ENCODE assay signal across 12 mouse cellular contexts in the genomic region with DNA sequence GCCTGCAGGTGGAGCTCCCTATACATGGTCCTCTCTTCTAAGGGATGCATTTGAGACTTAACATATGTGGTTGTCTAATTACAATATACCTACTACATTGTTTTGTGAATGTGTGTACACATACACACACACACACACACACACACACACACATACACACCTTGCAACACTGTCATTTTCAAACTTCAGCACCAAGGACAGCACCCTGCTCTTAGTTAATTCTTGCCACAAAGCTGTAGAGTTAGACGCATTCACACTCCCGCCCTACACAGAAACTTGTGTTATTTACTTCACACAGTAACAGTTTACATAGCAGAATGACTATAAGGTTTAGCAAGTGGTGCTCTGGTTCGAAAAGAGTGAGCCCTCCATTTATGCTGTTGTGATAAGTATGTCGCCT.
DNase-seq lines count a peak whose midpoint lies in the region; ATAC-seq and TF ChIP-seq lines count a peak whose summit lies in the region.
"Had no signal": no experiment of that assay in that cellular context is flagged by ENCODE, and none has a peak within 500 bp of the region (broad histone marks: within the 10 kb centered on the region; RNA-seq: fewer than 3 reads in every experiment).

No protein-coding gene starts in this region.

- TF ChIP-seq CTCF in kidney, adult 2 months (conservative IDR thresholded peaks at IDR 0.05; ENCODE audit: insufficient read depth, insufficient read length, low read depth, low read length), result no peak
- no peak for TF ChIP-seq CTCF in left cerebral cortex, adult 2 months (IDR thresholded peaks at IDR 0.05)

- no peaks in the 10 kb centered on the region for H3K36me3 ChIP-seq in kidney, adult 2 months (ENCODE audit: control insufficient read depth, insufficient read depth, low read length)
- H3K36me3 ChIP-seq in kidney, embryonic 14.5 days (ENCODE audit: control insufficient read depth, insufficient read depth, low read length), result no peaks in the 10 kb centered on the region
- H3K36me3 ChIP-seq in heart, embryonic 12.5 days, result no peaks in the 10 kb centered on the region
- H3K36me3 ChIP-seq: midbrain, embryonic 12.5 days had no signal

- H3K4me3 ChIP-seq in kidney, adult 2 months (ENCODE audit: insufficient read depth, low read depth, low read length), result no peak overlapping the region
- H3K4me3 ChIP-seq in kidney, embryonic 14.5 days (ENCODE audit: low read length), result no peak overlapping the region
- no peak overlapping the region for H3K4me3 ChIP-seq in heart, embryonic 12.5 days
- H3K4me3 ChIP-seq in left cerebral cortex, adult 2 months, result no peak overlapping the region
- H3K4me3 ChIP-seq: midbrain, embryonic 12.5 days had no signal

- no peaks in the 10 kb centered on the region for H3K9me3 ChIP-seq in kidney, embryonic 14.5 days (ENCODE audit: control insufficient read depth, low read length)
- H3K9me3 ChIP-seq in heart, embryonic 12.5 days (replicated peaks), result no peaks in the 10 kb centered on the region
- H3K9me3 ChIP-seq: midbrain, embryonic 12.5 days had no signal

- ATAC-seq in kidney, embryonic 14.5 days (ENCODE audit: low FRiP score, low TSS enrichment), result no peak
- ATAC-seq in heart, embryonic 12.5 days (ENCODE audit: insufficient number of reproducible peaks, low FRiP score), result no peak

- no peaks in the 10 kb centered on the region for H3K27me3 ChIP-seq in kidney, adult 2 months (replicated peaks; ENCODE audit: control insufficient read depth, insufficient read depth, low read length)
- H3K27me3 ChIP-seq in kidney, embryonic 14.5 days (ENCODE audit: control insufficient read depth, insufficient read depth, low read length), result no peaks in the 10 kb centered on the region
- no peaks in the 10 kb centered on the region for H3K27me3 ChIP-seq in heart, embryonic 12.5 days (replicated peaks)
- H3K27me3 ChIP-seq: midbrain, embryonic 12.5 days had no signal

- 54% methylated on average over 4 of the region's 4 CpGs for WGBS in kidney, adult 2 months
- 62% methylated on average over 4 of the region's 4 CpGs for WGBS in kidney, embryonic 14.5 days
- WGBS in heart, embryonic 12.5 days, result 58% methylated on average over 4 of the region's 4 CpGs

- TF ChIP-seq POLR2A in kidney, adult 2 months (IDR thresholded peaks at IDR 0.05; ENCODE audit: low read depth, low read length), result no peak

- no peak overlapping the region for H3K9ac ChIP-seq in kidney, embryonic 14.5 days (ENCODE audit: low read depth, low read length)
- no peak overlapping the region for H3K9ac ChIP-seq in heart, embryonic 12.5 days
- H3K9ac ChIP-seq: midbrain, embryonic 12.5 days had no signal

- intact Hi-C loops in left cerebral cortex, adult 2 months (cut with DNase I), result loop anchor here (5.0 kb wide), 1 partner anchor 57 kb away; no protein-coding TSS in a partner anchor

- DNase-seq in kidney, adult 2 months, result peak; percentile 28
- peak; percentile 4 for DNase-seq in A20 (ENCODE audit: low read depth, low spot score)
- peak; percentile 20 for DNase-seq in WW6 (ENCODE audit: low read depth, low spot score)
- peak; percentile 41 to 68 for DNase-seq in kidney, postnatal 36 days
- no peak for DNase-seq in right cerebral cortex, postnatal 14 days
- no peak for DNase-seq in left cerebral cortex, adult 2 months (ENCODE audit: extremely low spot score in 1 of 2, low spot score in 2 of 2)
- DNase-seq: cerebellum, adult 8-10 months; right cerebral cortex, adult 18-20 months; thymus, postnatal 36 days had no signal

- H3K4me1 ChIP-seq in kidney, adult 2 months (ENCODE audit: control insufficient read depth, insufficient read depth, low read length), result no peaks in the 10 kb centered on the region
- H3K4me1 ChIP-seq in kidney, embryonic 14.5 days (ENCODE audit: control insufficient read depth, insufficient read depth, low read length), result no peaks in the 10 kb centered on the region
- no peaks in the 10 kb centered on the region for H3K4me1 ChIP-seq in heart, embryonic 12.5 days (replicated peaks)
- H3K4me1 ChIP-seq: midbrain, embryonic 12.5 days had no signal

- H3K27ac ChIP-seq in kidney, adult 2 months (ENCODE audit: insufficient read depth, low read depth, low read length), result no peak overlapping the region
- H3K27ac ChIP-seq in kidney, embryonic 14.5 days (ENCODE audit: low read depth, low read length), result no peak overlapping the region
- no peak overlapping the region for H3K27ac ChIP-seq in heart, embryonic 12.5 days (ENCODE audit: poor library complexity, severe bottlenecking)
- H3K27ac ChIP-seq in left cerebral cortex, adult 2 months, result no peak overlapping the region
- H3K27ac ChIP-seq: midbrain, embryonic 12.5 days had no signal

- no peak overlapping the region for H3K4me2 ChIP-seq in kidney, embryonic 14.5 days (replicated peaks; ENCODE audit: low read depth, low read length)
- no peak overlapping the region for H3K4me2 ChIP-seq in heart, embryonic 12.5 days
- H3K4me2 ChIP-seq: midbrain, embryonic 12.5 days had no signal

Comparison
In these comparisons a context has a peak if more than half of its experiments do, and no peak if none do; other contexts are left out.
1. DNase-seq: peak in kidney, adult 2 months (single experiment), A20 (single experiment), WW6 (single experiment) and kidney, postnatal 36 days (2 of 2); none in right cerebral cortex, postnatal 14 days (single experiment) and left cerebral cortex, adult 2 months (0 of 2).